Mouse (Mus musculus) ES-Bruce4 (cell line): ENCODE results near the gene Nipsnap1. TPM values are rescaled to one million over a fixed set of nuclear protein-coding genes. Genes with fewer than 3 reads are reported as not detected.
A peak's percentile ranks its signal among the peaks of the same experiment; 100 is the strongest.

ENCODE experiments used
- H3K27ac ChIP-seq: 2 replicates; pipeline ENCODE4 v1.5.1; 2012; ENCODE audit warnings: low read length, inconsistent platforms; ENCODE audit not compliant: insufficient read depth
- H3K27me3 ChIP-seq: 2 replicates; pipeline ENCODE4 v1.6.1; 2012; ENCODE audit warnings: mild to moderate bottlenecking, low read length, inconsistent platforms; ENCODE audit not compliant: control insufficient read depth, poor library complexity, insufficient read depth, severe bottlenecking
- H3K36me3 ChIP-seq: 2 replicates; pipeline ENCODE4 v1.6.1; 2012; ENCODE audit warnings: inconsistent platforms, mild to moderate bottlenecking, low read length, moderate library complexity; ENCODE audit not compliant: control insufficient read depth, poor library complexity, insufficient read depth, severe bottlenecking
- H3K4me1 ChIP-seq: one replicate; pipeline ENCODE4 v1.8.1; 2011; ENCODE audit warnings: low read length; ENCODE audit not compliant: control insufficient read depth, insufficient read depth
- H3K4me3 ChIP-seq: 2 replicates; pipeline ENCODE4 v1.5.1; 2011; ENCODE audit warnings: low read depth, mild to moderate bottlenecking, low read length
- H3K9ac ChIP-seq: 2 replicates; pipeline ENCODE4 v1.6.1; 2012; ENCODE audit warnings: low read depth, mild to moderate bottlenecking, inconsistent platforms; ENCODE audit not compliant: poor library complexity, severe bottlenecking
- H3K9me3 ChIP-seq: replicated peaks from 2 replicates; pipeline ENCODE4 v1.6.1; 2012; ENCODE audit warnings: mild to moderate bottlenecking, low read length, inconsistent platforms; ENCODE audit not compliant: control insufficient read depth, poor library complexity, insufficient read depth, severe bottlenecking
- CTCF ChIP-seq: IDR thresholded peaks from one replicate; pipeline ENCODE4 v1.8.1; 2011; ENCODE audit warnings: low read depth, low read length
- EP300 ChIP-seq: IDR thresholded peaks from 2 replicates; pipeline ENCODE4 v1.6.1; 2011; ENCODE audit warnings: low read depth, low read length; ENCODE audit not compliant: insufficient read depth
- POLR2A ChIP-seq: IDR thresholded peaks from one replicate; pipeline ENCODE4 v1.8.1; 2011; ENCODE audit warnings: low read length; ENCODE audit not compliant: insufficient read depth
- polyA plus RNA-seq: library from polyadenylated mRNA; stranded (reverse); fragments of >200 nt; gene quantifications from 2 replicates; pipeline ENCODE4 v1.2.4, GENCODE M21; 2011; ENCODE audit warnings: low read depth; ENCODE audit not compliant: missing spikeins, insufficient read depth, insufficient read length

Gene Nipsnap1
- polyA plus RNA-seq, 1 experiment: 83.4 TPM

- H3K36me3 ChIP-seq: peaks cover 25% of the 10 kb centered on the region
- TF ChIP-seq CTCF (no peak), EP300 (no peak), POLR2A (no peak)
Observed at GRCm38 (mm10) chr11:4901956-4902355, 28.2 kb downstream of the Nipsnap1 start.

GRCm38 (mm10) chr11:4906231-4906630, 32.5 kb downstream of the Nipsnap1 start:
- H3K27ac ChIP-seq: no peak overlapping the region
- no peak for TF ChIP-seq EP300
- no peak for TF ChIP-seq POLR2A
- TF ChIP-seq CTCF: no peak
- no peaks in the 10 kb centered on the region for H3K9me3 ChIP-seq
- no peaks in the 10 kb centered on the region for H3K27me3 ChIP-seq
- H3K4me3 ChIP-seq: no peak overlapping the region
- no peaks in the 10 kb centered on the region for H3K4me1 ChIP-seq
- H3K9ac ChIP-seq: no peak overlapping the region
- H3K36me3 ChIP-seq: peaks cover 29% of the 10 kb centered on the region

More at GRCm38 (mm10) chr11:4901956-4902355, 28.2 kb downstream of the Nipsnap1 start:
- no peak overlapping the region for H3K4me3 ChIP-seq
- H3K9me3 ChIP-seq: no peaks in the 10 kb centered on the region
- no peak overlapping the region for H3K27ac ChIP-seq
- peaks cover 3% of the 10 kb centered on the region for H3K4me1 ChIP-seq
- H3K27me3 ChIP-seq: no peaks in the 10 kb centered on the region
- H3K9ac ChIP-seq: no peak overlapping the region

GRCm38 (mm10) chr11:4916068-4916467, 42.3 kb downstream of the Nipsnap1 start:
- TF ChIP-seq POLR2A: no peak
- TF ChIP-seq EP300: no peak
- peak; percentile 46 for TF ChIP-seq CTCF
- H3K27me3 ChIP-seq: no peaks in the 10 kb centered on the region
- H3K9me3 ChIP-seq: no peaks in the 10 kb centered on the region
- H3K4me1 ChIP-seq: no peaks in the 10 kb centered on the region
- H3K4me3 ChIP-seq: no peak overlapping the region
- H3K9ac ChIP-seq: no peak overlapping the region
- no peak overlapping the region for H3K27ac ChIP-seq
- H3K36me3 ChIP-seq: peaks cover 11% of the 10 kb centered on the region

GRCm38 (mm10) chr11:4921281-4921680, 47.5 kb downstream of the Nipsnap1 start:
- Histone ChIP-seq H3K9ac (no peak overlapping the region), H3K36me3 (peaks cover 28% of the 10 kb centered on the region), H3K27ac (no peak overlapping the region), H3K4me1 (no peaks in the 10 kb centered on the region), H3K27me3 (no peaks in the 10 kb centered on the region), H3K9me3 (no peaks in the 10 kb centered on the region), H3K4me3 (no peak overlapping the region)
- no peak for TF ChIP-seq EP300
- TF ChIP-seq CTCF: no peak
- TF ChIP-seq POLR2A: no peak

DNA sequence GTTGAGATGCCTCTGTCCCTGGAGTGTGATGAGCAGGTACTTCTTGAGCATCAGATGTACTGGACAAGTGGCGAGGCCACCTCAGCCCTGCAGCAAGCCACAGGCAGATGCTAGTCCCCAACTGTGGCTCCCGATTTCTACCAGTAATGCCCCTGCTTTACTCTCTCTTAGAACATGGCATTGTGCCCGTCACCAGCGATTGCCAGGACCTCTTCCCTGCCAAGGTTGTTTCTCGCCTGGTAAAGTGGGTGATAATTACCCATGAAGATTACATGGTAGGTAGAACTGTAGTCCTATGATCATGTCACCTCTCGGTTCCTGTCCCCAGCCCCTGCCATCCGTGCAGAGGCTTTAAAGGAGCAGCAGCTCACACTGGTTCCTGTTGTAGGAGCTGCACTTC, 48.0 kb downstream of the Nipsnap1 start:
- Histone ChIP-seq H3K27ac (no peak overlapping the region), H3K4me3 (no peak overlapping the region), H3K27me3 (no peaks in the 10 kb centered on the region), H3K9me3 (no peaks in the 10 kb centered on the region), H3K36me3 (peaks cover 29% of the 10 kb centered on the region), H3K4me1 (no peaks in the 10 kb centered on the region), H3K9ac (no peak overlapping the region)
- TF ChIP-seq CTCF (no peak), EP300 (no peak), POLR2A (no peak)

- Histone ChIP-seq H3K9ac (no peak overlapping the region), H3K4me1 (no peaks in the 10 kb centered on the region), H3K27me3 (no peaks in the 10 kb centered on the region), H3K36me3 (peaks cover 32% of the 10 kb centered on the region), H3K4me3 (no peak overlapping the region), H3K9me3 (no peaks in the 10 kb centered on the region), H3K27ac (no peak overlapping the region)
- no peak for TF ChIP-seq POLR2A
- no peak for TF ChIP-seq CTCF
- no peak for TF ChIP-seq EP300
Observed at GRCm38 (mm10) chr11:4927224-4927623, 53.5 kb downstream of the Nipsnap1 start.
